In the genomic region with DNA sequence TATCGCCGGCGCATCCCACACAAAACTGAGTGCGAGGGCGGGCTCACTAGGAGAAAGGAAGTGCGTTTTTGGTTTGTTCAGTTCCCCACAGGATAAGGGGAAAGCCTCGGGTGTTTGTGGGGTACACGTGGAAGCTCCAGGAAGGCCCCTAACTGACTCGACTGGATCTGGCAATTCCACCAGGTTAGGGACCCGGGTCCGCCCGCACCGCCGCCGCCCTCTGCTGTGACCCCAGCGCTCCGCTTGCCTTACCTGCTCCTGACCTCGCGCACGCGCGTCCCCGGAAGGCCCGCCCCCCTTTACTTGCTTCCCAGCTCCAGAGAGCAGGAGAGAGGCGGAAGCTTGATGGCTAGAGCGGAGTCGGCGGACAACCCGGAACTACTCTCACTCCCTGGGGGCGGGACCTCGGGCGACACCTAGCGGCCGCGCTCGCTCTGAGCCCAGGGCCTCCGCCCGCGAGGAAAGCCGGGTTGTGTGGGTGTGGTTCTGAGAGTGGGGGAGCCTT, we compare ENCODE assay signal across 8 mouse cellular contexts. TPM values are rescaled to one million over a fixed set of nuclear protein-coding genes. Genes with fewer than 3 reads are reported as not detected.
DNase-seq lines count a peak whose midpoint lies in the region; ATAC-seq lines count a peak whose summit lies in the region.

A gene (minus strand): TSS at position 377 of the 505 bp plus-strand sequence.

- no peaks in the 10 kb centered on the region for H3K27me3 ChIP-seq in hindbrain, embryonic 11.5 days (ENCODE audit: control insufficient read depth, insufficient read depth, low read length)

- peak within 1 kb of the TSS; percentile 65 for H3K9ac ChIP-seq in hindbrain, embryonic 11.5 days (ENCODE audit: low read depth, low read length)

- H3K9me3 ChIP-seq in hindbrain, embryonic 11.5 days (ENCODE audit: control insufficient read depth, low read length), result no peaks in the 10 kb centered on the region

- H3K4me1 ChIP-seq in hindbrain, embryonic 11.5 days (replicated peaks; ENCODE audit: control insufficient read depth, insufficient read depth, low read length), result no peaks in the 10 kb centered on the region

- peak within 1 kb of the TSS; percentile 52 for H3K4me2 ChIP-seq in hindbrain, embryonic 11.5 days (replicated peaks; ENCODE audit: low read depth, low read length)

- ATAC-seq in hindbrain, embryonic 11.5 days (ENCODE audit: low FRiP score), result peak; percentile 97

- H3K27ac ChIP-seq in hindbrain, embryonic 11.5 days (ENCODE audit: low read depth, low read length), result no peak within 1 kb of the TSS

- H3K4me3 ChIP-seq in hindbrain, embryonic 11.5 days (ENCODE audit: low read depth, low read length), result peak within 1 kb of the TSS; percentile 57

- H3K36me3 ChIP-seq in hindbrain, embryonic 11.5 days (ENCODE audit: control insufficient read depth, insufficient read depth, low read length), result no peaks in the 10 kb centered on the region

- WGBS in hindbrain, embryonic 11.5 days, result under 1% methylated on average over 40 of the region's 40 CpGs

- DNase-seq in MN1 (ENCODE audit: low spot score), result peak; percentile 93
- peak; percentile 98 for DNase-seq in cerebellum, adult 9-10 months
- peak; percentile 96 to 98 for DNase-seq in frontal cortex, adult 2 months (ENCODE audit: extremely low spot score in 1 of 2, low spot score in 1 of 2)
- peak; percentile 97 for DNase-seq in hindbrain, embryonic 11.5 days (ENCODE audit: low spot score)
- peak; percentile 97 to 98 for DNase-seq in layer of hippocampus, postnatal 10 days (ENCODE audit: low spot score in 2 of 2)
- DNase-seq in lung, postnatal 10 days, result peak; percentile 98
- DNase-seq in ovary, postnatal 36 days (ENCODE audit: low spot score), result peak; percentile 96
- peak; percentile 97 for DNase-seq in thymus, postnatal 25 days

RNA-seq across cellular contexts. Expression of the gene that starts here (rescaled TPM):
- polyA plus RNA-seq in frontal cortex, adult 2 months (2012; rRNA removed), result 295 and 302 TPM in 2 replicates
- polyA plus RNA-seq in hindbrain, embryonic 11.5 days (2014; fragmentation: Nextera tagmentation; extraction: Ambion mirVana), result 232 and 245 TPM in 2 replicates
- total RNA-seq in layer of hippocampus, postnatal 10 days (2021), result 100 to 1,000 TPM in 1 of 2 experiments, 10 to 100 TPM in 1; 97.2 to 114 TPM
